Mouse (Mus musculus): ENCODE measurements at regions not wholly inside any gene's neighbourhood (a gene's known extent, or its start where the extent isn't known, plus 50 kb on each side); places are given as distances from the start of the nearest gene placed in this dataset.

GRCm38 (mm10) chr3:147041201-147041600 lies 189.0 kb downstream of the Ttll7 start:
- no peaks in the 10 kb centered on the region for H3K9me3 ChIP-seq (ENCODE audit: low read length)
- H3K36me3 ChIP-seq (ENCODE audit: insufficient read depth, low read length), result no peaks in the 10 kb centered on the region
- H3K4me1 ChIP-seq (replicated peaks; ENCODE audit: low read depth, low read length), result no peaks in the 10 kb centered on the region
- H3K4me3 ChIP-seq (replicated peaks; ENCODE audit: low read length), result no peak overlapping the region
- H3K27me3 ChIP-seq (ENCODE audit: insufficient read depth, low read length), result no peaks in the 10 kb centered on the region
- TF ChIP-seq CTCF (conservative IDR thresholded peaks at IDR 0.05; ENCODE audit: low read length) (no peak), NANOG (IDR thresholded peaks at IDR 0.05; ENCODE audit: borderline replicate concordance, low read length) (no peak), POU5F1 (IDR thresholded peaks at IDR 0.05; ENCODE audit: borderline replicate concordance, low read length) (no peak)

GRCm38 (mm10) chr3:147042911-147043310 lies 190.7 kb downstream of the Ttll7 start:
- H3K4me3 ChIP-seq (replicated peaks; ENCODE audit: low read length), result no peak overlapping the region
- H3K9me3 ChIP-seq (ENCODE audit: low read length), result no peaks in the 10 kb centered on the region
- TF ChIP-seq CTCF (conservative IDR thresholded peaks at IDR 0.05; ENCODE audit: low read length), result no peak
- TF ChIP-seq NANOG (IDR thresholded peaks at IDR 0.05; ENCODE audit: borderline replicate concordance, low read length), result no peak
- TF ChIP-seq POU5F1 (IDR thresholded peaks at IDR 0.05; ENCODE audit: borderline replicate concordance, low read length), result no peak
- H3K27me3 ChIP-seq (ENCODE audit: insufficient read depth, low read length), result no peaks in the 10 kb centered on the region
- H3K4me1 ChIP-seq (replicated peaks; ENCODE audit: low read depth, low read length), result no peaks in the 10 kb centered on the region
- H3K36me3 ChIP-seq (ENCODE audit: insufficient read depth, low read length), result no peaks in the 10 kb centered on the region

GRCm38 (mm10) chr3:147046634-147047033 lies 194.5 kb downstream of the Ttll7 start:
- Histone ChIP-seq H3K4me1 (replicated peaks; ENCODE audit: low read depth, low read length) (no peaks in the 10 kb centered on the region), H3K4me3 (replicated peaks; ENCODE audit: low read length) (no peak overlapping the region), H3K27me3 (ENCODE audit: insufficient read depth, low read length) (no peaks in the 10 kb centered on the region), H3K36me3 (ENCODE audit: insufficient read depth, low read length) (no peaks in the 10 kb centered on the region), H3K9me3 (ENCODE audit: low read length) (peaks cover 5% of the 10 kb centered on the region; the same call in 1 of the 2 replicates)
- TF ChIP-seq NANOG (IDR thresholded peaks at IDR 0.05; ENCODE audit: borderline replicate concordance, low read length) (no peak), POU5F1 (IDR thresholded peaks at IDR 0.05; ENCODE audit: borderline replicate concordance, low read length) (no peak), CTCF (conservative IDR thresholded peaks at IDR 0.05; ENCODE audit: low read length) (no peak)

- Histone ChIP-seq H3K27me3 (ENCODE audit: insufficient read depth, low read length) (no peaks in the 10 kb centered on the region), H3K4me3 (replicated peaks; ENCODE audit: low read length) (no peak overlapping the region), H3K9me3 (ENCODE audit: low read length) (peaks cover 12% of the 10 kb centered on the region; the same call in 1 of the 2 replicates), H3K36me3 (ENCODE audit: insufficient read depth, low read length) (no peaks in the 10 kb centered on the region), H3K4me1 (replicated peaks; ENCODE audit: low read depth, low read length) (no peaks in the 10 kb centered on the region)
- no peak for TF ChIP-seq POU5F1 (IDR thresholded peaks at IDR 0.05; ENCODE audit: borderline replicate concordance, low read length)
- no peak for TF ChIP-seq CTCF (conservative IDR thresholded peaks at IDR 0.05; ENCODE audit: low read length)
- TF ChIP-seq NANOG (IDR thresholded peaks at IDR 0.05; ENCODE audit: borderline replicate concordance, low read length), result no peak
Observed at GRCm38 (mm10) chr3:147054157-147054838, 202.1 kb downstream of the Ttll7 start.

- no peak overlapping the region for H3K4me3 ChIP-seq (replicated peaks; ENCODE audit: low read length)
- TF ChIP-seq POU5F1 (IDR thresholded peaks at IDR 0.05; ENCODE audit: borderline replicate concordance, low read length), result no peak
- no peak for TF ChIP-seq CTCF (conservative IDR thresholded peaks at IDR 0.05; ENCODE audit: low read length)
- TF ChIP-seq NANOG (IDR thresholded peaks at IDR 0.05; ENCODE audit: borderline replicate concordance, low read length), result no peak
- peaks cover 6% of the 10 kb centered on the region; the same call in 1 of the 2 replicates for H3K9me3 ChIP-seq (ENCODE audit: low read length)
- no peaks in the 10 kb centered on the region for H3K27me3 ChIP-seq (ENCODE audit: insufficient read depth, low read length)
- H3K36me3 ChIP-seq (ENCODE audit: insufficient read depth, low read length), result no peaks in the 10 kb centered on the region
- no peaks in the 10 kb centered on the region for H3K4me1 ChIP-seq (replicated peaks; ENCODE audit: low read depth, low read length)
Observed at GRCm38 (mm10) chr3:147057874-147058273, 205.7 kb downstream of the Ttll7 start.

- Histone ChIP-seq H3K27me3 (ENCODE audit: insufficient read depth, low read length) (no peaks in the 10 kb centered on the region), H3K36me3 (ENCODE audit: insufficient read depth, low read length) (no peaks in the 10 kb centered on the region), H3K4me1 (replicated peaks; ENCODE audit: low read depth, low read length) (no peaks in the 10 kb centered on the region), H3K4me3 (replicated peaks; ENCODE audit: low read length) (no peak overlapping the region), H3K9me3 (ENCODE audit: low read length) (peaks cover 6% of the 10 kb centered on the region; the same call in 1 of the 2 replicates)
- TF ChIP-seq NANOG (IDR thresholded peaks at IDR 0.05; ENCODE audit: borderline replicate concordance, low read length) (no peak), POU5F1 (IDR thresholded peaks at IDR 0.05; ENCODE audit: borderline replicate concordance, low read length) (no peak), CTCF (conservative IDR thresholded peaks at IDR 0.05; ENCODE audit: low read length) (no peak)
Observed at GRCm38 (mm10) chr3:147060659-147061058, 208.5 kb downstream of the Ttll7 start.

GRCm38 (mm10) chr3:147062451-147062850 lies 210.3 kb downstream of the Ttll7 start:
- no peaks in the 10 kb centered on the region for H3K36me3 ChIP-seq (ENCODE audit: insufficient read depth, low read length)
- H3K4me1 ChIP-seq (replicated peaks; ENCODE audit: low read depth, low read length), result no peaks in the 10 kb centered on the region
- TF ChIP-seq POU5F1 (IDR thresholded peaks at IDR 0.05; ENCODE audit: borderline replicate concordance, low read length) (no peak), NANOG (IDR thresholded peaks at IDR 0.05; ENCODE audit: borderline replicate concordance, low read length) (no peak), CTCF (conservative IDR thresholded peaks at IDR 0.05; ENCODE audit: low read length) (no peak)

GRCm38 (mm10) chr3:147063578-147064442 lies 211.6 kb downstream of the Ttll7 start:
- Histone ChIP-seq H3K36me3 (ENCODE audit: insufficient read depth, low read length) (no peaks in the 10 kb centered on the region), H3K27me3 (ENCODE audit: insufficient read depth, low read length) (no peaks in the 10 kb centered on the region), H3K9me3 (ENCODE audit: low read length) (no peaks in the 10 kb centered on the region), H3K4me3 (replicated peaks; ENCODE audit: low read length) (no peak overlapping the region), H3K4me1 (replicated peaks; ENCODE audit: low read depth, low read length) (no peaks in the 10 kb centered on the region)
- no peak for TF ChIP-seq CTCF (conservative IDR thresholded peaks at IDR 0.05; ENCODE audit: low read length)
- no peak for TF ChIP-seq POU5F1 (IDR thresholded peaks at IDR 0.05; ENCODE audit: borderline replicate concordance, low read length)
- no peak for TF ChIP-seq NANOG (IDR thresholded peaks at IDR 0.05; ENCODE audit: borderline replicate concordance, low read length)

More at GRCm38 (mm10) chr3:147062451-147062850, 210.3 kb downstream of the Ttll7 start:
- no peaks in the 10 kb centered on the region for H3K9me3 ChIP-seq (ENCODE audit: low read length)
- H3K27me3 ChIP-seq (ENCODE audit: insufficient read depth, low read length), result no peaks in the 10 kb centered on the region
- H3K4me3 ChIP-seq (replicated peaks; ENCODE audit: low read length), result no peak overlapping the region
